Mouse (Mus musculus) liver, embryonic 14.5 days (tissue): ENCODE measurements around the gene Gm14399.
"Not testable (repeated sequence)": the region's sequence is repeated elsewhere in the genome, so short reads cannot be mapped to it uniquely, and the experiment has no call there.

ENCODE experiments used
- CTCF ChIP-seq: IDR thresholded peaks from 2 replicates; pipeline ENCODE4 v1.5.1; 2016; ENCODE audit warnings: antibody characterized with exemption, low read depth, control low read depth
- EP300 ChIP-seq: IDR thresholded peaks from 2 replicates; pipeline ENCODE4 v1.6.1; 2016; ENCODE audit warnings: antibody characterized with exemption, low read depth

- not testable (repeated sequence) for TF ChIP-seq CTCF, EP300
Measured at GRCm38 (mm10) chr2:175141993-175142295, at the start of gene Gm14399.
